Mouse (Mus musculus) liver, adult 2 months (tissue): ENCODE measurements around the gene Nhlrc2.

ENCODE experiments used
- CTCF ChIP-seq: fragments of 200-500 bp; IDR thresholded peaks from 2 replicates; pipeline ENCODE4 v1.5.1; 2011; ENCODE audit warnings: low read depth, low read length, control low read depth
- POLR2A ChIP-seq: fragments of 200-500 bp; IDR thresholded peaks from 2 replicates; pipeline ENCODE4 v1.6.1; 2011; ENCODE audit warnings: low read length, control low read depth; ENCODE audit not compliant: insufficient read depth; ENCODE audit errors: extremely low read depth

GRCm38 (mm10) chr19:56600797-56601196, 52.7 kb downstream of the Nhlrc2 start:
- TF ChIP-seq POLR2A = no peak
- no peak for TF ChIP-seq CTCF
